Mouse (Mus musculus) sigmoid colon, adult 10 weeks (tissue): ENCODE results near the gene Fuca1. TPM values are rescaled to one million over a fixed set of nuclear protein-coding genes. Genes with fewer than 3 reads are reported as not detected.

Experiments used
- polyA plus RNA-seq: library from polyadenylated mRNA; stranded (reverse); fragments of 350-450 nt; fragmentation: Illumina TruSeq; extraction: RNeasy Lipid Tissue Mini Kit (QIAGEN cat#74804); gene quantifications from one replicate; pipeline ENCODE4 v1.2.3, GENCODE M21; 2014; ENCODE audit warnings: low read depth, low replicate concordance

Gene Fuca1
- polyA plus RNA-seq: 127 TPM

DNA sequence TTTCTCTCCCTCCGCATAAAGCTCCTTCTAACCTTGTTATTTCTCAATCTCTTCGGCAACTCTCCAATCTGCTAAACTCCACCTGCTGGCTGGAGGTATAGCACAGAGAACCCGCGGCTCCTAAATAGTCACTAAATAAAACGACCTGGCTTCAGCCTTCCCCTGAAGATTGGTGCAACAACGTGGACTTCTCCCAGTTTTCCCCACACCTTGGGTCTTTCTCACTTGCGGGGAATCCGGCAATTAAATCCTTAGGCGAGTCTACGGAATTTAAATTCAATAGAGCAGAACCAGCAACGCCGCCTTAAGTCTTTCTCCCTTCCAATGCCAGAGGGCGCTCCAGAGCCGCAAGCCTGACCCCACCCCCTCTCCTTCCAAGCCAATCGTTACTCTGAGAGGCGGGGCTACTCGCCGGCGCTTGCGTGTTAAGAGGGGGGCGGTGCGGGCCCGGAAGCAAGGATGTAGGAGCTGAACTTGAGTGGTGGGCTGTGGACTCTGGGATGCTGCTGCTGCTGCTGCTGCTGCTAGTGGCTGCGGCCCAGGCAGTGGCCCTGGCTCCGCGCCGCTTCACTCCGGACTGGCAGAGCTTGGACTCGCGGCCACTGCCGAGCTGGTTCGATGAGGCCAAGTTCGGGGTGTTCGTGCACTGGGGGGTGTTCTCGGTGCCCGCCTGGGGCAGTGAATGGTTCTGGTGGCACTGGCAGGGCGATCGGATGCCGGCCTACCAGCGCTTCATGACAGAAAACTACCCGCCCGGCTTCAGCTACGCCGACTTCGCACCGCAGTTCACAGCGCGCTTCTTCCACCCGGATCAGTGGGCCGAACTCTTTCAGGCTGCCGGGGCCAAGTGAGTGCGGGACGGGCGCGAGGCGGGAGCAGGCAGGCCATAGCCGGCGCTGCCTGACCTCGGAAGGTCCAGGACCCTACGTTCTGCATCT lies at the start of gene Fuca1:
Gene Fuca1, plus strand, starts transcription at position 432 of the 938 bp plus-strand sequence.

GRCm38 (mm10) chr4:135873526-135874202 lies 46.9 kb upstream of the Fuca1 start, which contains the start of gene Pnrc2:
Pnrc2 (minus strand) TSS chr4:135873850.

DNA sequence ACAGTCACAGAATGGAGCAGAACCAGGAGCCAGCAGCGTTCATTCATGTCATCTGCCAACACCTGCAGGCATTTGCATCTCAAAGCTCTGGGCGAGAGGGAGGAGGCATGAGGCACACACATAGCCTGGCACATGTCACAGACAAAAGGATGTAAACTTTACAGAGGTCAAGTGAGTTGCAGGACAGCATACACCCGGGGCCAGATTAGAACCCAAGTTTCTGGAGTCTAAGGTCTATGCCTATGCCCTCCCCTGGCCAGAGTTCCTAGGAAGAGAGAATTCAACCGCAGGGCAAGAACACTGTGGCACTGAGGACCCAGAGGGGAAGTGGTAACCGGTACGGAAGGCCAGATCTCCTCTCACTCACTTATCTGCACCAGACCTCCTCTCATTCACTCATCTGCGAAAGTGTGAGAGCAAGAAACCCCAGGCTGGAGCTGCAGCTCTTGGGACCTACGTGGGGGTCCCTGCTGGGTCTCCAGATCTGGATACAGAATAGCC lies 25.4 kb upstream of the Fuca1 start, which contains the start of gene Cnr2:
Gene Cnr2, plus strand, starts transcription at position 324 of the 501 bp plus-strand sequence.

DNA sequence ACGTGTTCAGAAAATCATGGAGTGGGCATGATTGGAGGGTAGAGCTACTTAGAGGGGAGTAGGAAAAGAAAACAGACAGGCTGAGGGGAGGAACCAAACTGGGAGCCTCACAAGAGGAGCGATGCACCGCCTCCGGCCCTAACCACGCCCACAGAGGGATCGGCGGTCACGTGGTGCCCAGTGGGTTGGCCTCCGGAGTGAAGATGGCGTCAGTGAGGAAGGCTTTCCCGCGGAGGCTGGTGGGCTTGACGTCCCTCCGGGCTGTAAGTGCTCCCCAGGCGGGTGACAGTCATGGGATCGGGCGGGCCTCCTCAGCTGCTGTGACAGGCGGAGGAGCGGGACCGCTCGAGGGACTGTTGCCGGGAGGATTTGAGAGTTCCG lies 25.7 kb downstream of the Fuca1 start, which contains the start of gene Hmgcl:
Gene Hmgcl, plus strand, starts transcription at position 171 of the 381 bp plus-strand sequence.

GRCm38 (mm10) chr4:135963457-135964193 lies 43.1 kb downstream of the Fuca1 start, which contains the start of gene Gale:
Gale (plus strand) TSS chr4:135963727.

DNA sequence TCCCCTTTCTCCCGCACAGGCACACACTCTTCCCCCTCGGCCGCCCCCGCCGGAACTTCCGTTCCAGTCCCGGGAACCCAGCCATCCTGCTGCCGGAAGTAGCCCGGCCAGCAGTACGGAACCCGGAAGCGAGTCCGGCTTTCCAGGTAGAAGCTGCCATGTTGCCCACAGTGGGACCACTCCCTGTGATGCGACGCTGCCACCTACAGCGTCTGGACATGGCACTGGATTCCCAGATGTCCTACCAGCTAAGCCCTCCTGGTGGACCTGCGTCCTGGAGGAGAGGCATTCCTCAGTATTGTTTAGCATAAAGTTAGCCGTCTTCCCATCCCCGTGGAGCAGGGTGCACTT lies 52.0 kb downstream of the Fuca1 start, which contains the start of gene Lypla2:
Gene Lypla2, minus strand, starts transcription at position 71 of the 351 bp plus-strand sequence.

DNA sequence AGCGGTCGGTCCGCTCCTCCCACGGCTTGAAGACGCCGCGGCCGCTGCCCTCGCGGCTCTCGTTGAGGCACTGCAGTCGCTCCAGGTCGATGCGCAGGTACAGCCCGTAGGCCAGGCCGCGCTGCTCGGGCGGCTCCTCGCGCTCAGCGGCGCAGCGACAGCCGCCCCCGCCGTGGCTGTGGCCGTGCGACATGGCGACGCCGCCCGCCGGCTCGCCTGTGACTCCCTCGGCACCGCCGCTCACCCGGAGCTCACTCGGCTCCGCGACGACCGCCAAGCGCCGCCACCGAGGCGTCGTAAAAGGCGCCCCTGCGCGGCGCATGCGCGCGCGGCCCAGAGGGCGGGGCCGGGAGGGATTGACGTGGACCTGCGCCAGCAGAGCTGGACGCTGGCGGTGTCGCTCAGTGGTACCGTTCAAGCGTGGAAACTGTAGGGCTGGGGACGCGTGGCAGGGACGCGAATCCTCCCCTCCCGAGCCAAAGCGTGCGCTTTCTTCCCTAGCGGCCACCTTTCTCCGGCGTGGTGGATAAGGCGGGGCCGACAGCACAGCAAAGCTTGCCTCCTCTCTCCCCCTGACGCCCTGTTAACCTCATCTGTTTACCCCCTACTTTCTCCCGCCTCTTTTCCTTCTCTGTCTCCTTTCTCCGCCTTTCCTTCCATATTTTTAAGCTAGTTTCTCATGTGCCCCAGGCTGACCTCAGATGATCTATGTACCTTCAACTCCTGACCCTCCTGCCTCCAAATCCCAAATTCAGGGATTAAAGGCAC lies 66.6 kb downstream of the Fuca1 start, which contains the start of gene Pithd1:
Gene Pithd1, minus strand, starts transcription at position 322 of the 768 bp plus-strand sequence.

Other genes with a start within 250 kb of the Fuca1 start
- 4.6 TPM for gene Ifnlr1, start 234.4 kb upstream of the Fuca1 start, polyA plus RNA-seq
- 3.1 TPM for gene Il22ra1, start 192.6 kb upstream of the Fuca1 start, polyA plus RNA-seq
- 0.60 TPM for gene Myom3, start 161.0 kb upstream of the Fuca1 start, polyA plus RNA-seq
- 309 TPM for gene Srsf10, start 65.0 kb upstream of the Fuca1 start, polyA plus RNA-seq
- gene Pnrc2, start 46.9 kb upstream of the Fuca1 start, polyA plus RNA-seq: 508 TPM
- gene Cnr2, start 25.3 kb upstream of the Fuca1 start, polyA plus RNA-seq: 0.88 TPM
- gene Hmgcl, start 25.7 kb downstream of the Fuca1 start, polyA plus RNA-seq: 14.6 TPM
- gene Gale, start 43.0 kb downstream of the Fuca1 start, polyA plus RNA-seq: 2.0 TPM
- 0.54 TPM for gene Lypla2, start 51.9 kb downstream of the Fuca1 start, polyA plus RNA-seq
- gene Pithd1, start 66.5 kb downstream of the Fuca1 start, polyA plus RNA-seq: 71.5 TPM
- gene Eloa, start 101.0 kb downstream of the Fuca1 start, polyA plus RNA-seq: 24.0 TPM
- 430 TPM for gene Rpl11, start 132.7 kb downstream of the Fuca1 start, polyA plus RNA-seq
- 10.3 TPM for gene Id3, start 222.8 kb downstream of the Fuca1 start, polyA plus RNA-seq